Mouse (Mus musculus): ENCODE data around the gene Fis1. TPM values are rescaled to one million over a fixed set of nuclear protein-coding genes. Genes with fewer than 3 reads are reported as not detected.
A peak's percentile ranks its signal among the peaks of the same experiment; 100 is the strongest.

The Fis1 gene
- total RNA-seq, 2 experiments from 2014 or later: 193 to 195 TPM

Small RNA genes within 50 kb of the gene (microRNA-seq; reads per million reads assigned to microRNA genes)
- gene Mir702: 196 reads per million, percentile 57 among the genes with 10 or more reads in this experiment

Other genes starting within 250 kb of the Fis1 start
- 10 to 100 TPM; 28.0 to 28.6 TPM for gene Col26a1, start 70.1 kb upstream of the Fis1 start, total RNA-seq (2021)
- gene Ift22, start 45.1 kb upstream of the Fis1 start, total RNA-seq (2021): 10 to 100 TPM; 51.2 to 56.2 TPM
- gene Cldn15, start 13.3 kb downstream of the Fis1 start, total RNA-seq (2021): under 1 TPM; 0.46 to 0.54 TPM
- 10 to 100 TPM; 46.7 to 52.1 TPM for gene Plod3, start 33.7 kb downstream of the Fis1 start, total RNA-seq (2021)
- gene Znhit1, start 34.7 kb downstream of the Fis1 start, total RNA-seq (2021): 10 to 100 TPM; 90.8 to 93.9 TPM
- 10 to 100 TPM; 48.5 to 78.9 TPM for gene Vgf, start 73.1 kb downstream of the Fis1 start, total RNA-seq (2021)
- 100 to 1,000 TPM; 193 to 208 TPM for gene Ap1s1, start 92.9 kb downstream of the Fis1 start, total RNA-seq (2021)
- gene Serpine1, start 119.0 kb downstream of the Fis1 start, total RNA-seq (2021): under 1 TPM; 0.60 TPM
- gene Trim56, start 162.9 kb downstream of the Fis1 start, total RNA-seq (2021): 1 to 10 TPM; 4.1 to 5.6 TPM
- gene Muc3, start 196.0 kb downstream of the Fis1 start, total RNA-seq (2021): not detected